Mouse (Mus musculus) lung, postnatal 0 days (tissue): ENCODE results near the gene Parvb.

Experiments used
- CTCF ChIP-seq: IDR thresholded peaks from 2 replicates; pipeline ENCODE4 v1.5.1; 2016; ENCODE audit warnings: antibody characterized with exemption, mild to moderate bottlenecking
- EP300 ChIP-seq: IDR thresholded peaks from 2 replicates; pipeline ENCODE4 v1.6.1; 2016; ENCODE audit warnings: antibody characterized with exemption, mild to moderate bottlenecking, control low read depth

DNA sequence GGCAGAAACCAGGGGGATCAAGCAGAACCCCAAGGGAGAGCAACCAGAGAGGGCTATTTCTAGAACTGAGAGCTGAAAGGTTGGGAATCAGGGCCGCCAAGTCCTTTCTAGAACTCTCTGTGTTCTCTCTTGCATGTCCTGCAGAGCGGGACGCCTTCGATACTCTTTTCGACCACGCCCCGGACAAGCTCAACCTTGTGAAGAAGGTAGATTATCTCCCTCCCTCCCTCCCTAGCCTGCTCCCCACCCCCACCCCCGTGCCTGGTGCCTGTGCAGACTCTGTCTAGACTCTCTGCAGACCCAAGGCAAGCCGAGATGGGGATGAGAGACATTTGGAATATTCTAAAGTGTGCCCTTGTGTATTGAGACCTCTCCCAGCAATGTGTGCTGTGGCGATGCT, 71.4 kb downstream of the Parvb start:
- TF ChIP-seq EP300 (no peak), CTCF (no peak)
